Mouse (Mus musculus) ES-E14 (cell line): ENCODE data around the gene Mpnd. TPM values are rescaled to one million over a fixed set of nuclear protein-coding genes. Genes with fewer than 3 reads are reported as not detected.

Experiments
- DNase-seq: peaks from one replicate; pipeline ENCODE4 v3.0.0-alpha.2; 2013; ENCODE audit warnings: low read depth, low spot score
- H3K27ac ChIP-seq: 2 replicates; pipeline ENCODE4 v1.5.1; 2012; ENCODE audit warnings: low read depth, mild to moderate bottlenecking, low read length, moderate library complexity, mixed read lengths; ENCODE audit not compliant: poor library complexity, insufficient read depth, severe bottlenecking
- H3K36me3 ChIP-seq: 2 replicates; pipeline ENCODE4 v1.6.1; 2012; ENCODE audit warnings: mild to moderate bottlenecking, low read length, moderate library complexity, mixed read lengths; ENCODE audit not compliant: control insufficient read depth, poor library complexity, insufficient read depth, severe bottlenecking
- H3K4me1 ChIP-seq, 2 experiments: fragments of 150-350 bp in 1 of 2; sonication (generic) in 1 of 2; 2 replicates each; pipeline ENCODE4 v1.6.1; 2012; ENCODE audit warnings: low read length in 2 of 2, mild to moderate bottlenecking in 1 of 2, mixed read lengths in 1 of 2; ENCODE audit not compliant: control insufficient read depth in 2 of 2, insufficient read depth in 2 of 2, poor library complexity in 1 of 2
- H3K4me3 ChIP-seq, 2 experiments: fragments of 150-350 bp in 1 of 2; sonication (generic) in 1 of 2; 2 replicates each; pipeline ENCODE4 v1.5.1; 2012; ENCODE audit warnings: low read length in 2 of 2, low read depth in 1 of 2, mild to moderate bottlenecking in 1 of 2, mixed read lengths in 1 of 2; ENCODE audit not compliant: insufficient read depth in 1 of 2, poor library complexity in 1 of 2, severe bottlenecking in 1 of 2
- H3K9ac ChIP-seq: 2 replicates; pipeline ENCODE4 v1.6.1; 2012; ENCODE audit warnings: low read depth, mild to moderate bottlenecking, low read length, mixed read lengths; ENCODE audit not compliant: poor library complexity, insufficient read depth, severe bottlenecking
- H3K9me3 ChIP-seq: fragments of 150-350 bp; sonication (generic); 2 replicates; pipeline ENCODE4 v1.6.1; 2012; ENCODE audit warnings: low read depth, mild to moderate bottlenecking, low read length; ENCODE audit not compliant: control insufficient read depth, insufficient read depth
- CHD2 ChIP-seq: IDR thresholded peaks from 2 replicates; pipeline ENCODE4 v1.6.1; 2014; ENCODE audit warnings: mild to moderate bottlenecking, low read depth, low read length, inconsistent platforms
- HCFC1 ChIP-seq: IDR thresholded peaks from 2 replicates; pipeline ENCODE4 v1.6.1; 2012; ENCODE audit warnings: low read length, inconsistent platforms, borderline replicate concordance; ENCODE audit not compliant: insufficient read depth
- MAFK ChIP-seq: IDR thresholded peaks from 2 replicates; pipeline ENCODE4 v1.6.1; 2014; ENCODE audit warnings: mild to moderate bottlenecking, low read depth, low read length, inconsistent platforms; ENCODE audit not compliant: insufficient read depth
- ZC3H11A ChIP-seq: IDR thresholded peaks from 2 replicates; pipeline ENCODE4 v1.6.1; 2012; ENCODE audit warnings: low read depth, mild to moderate bottlenecking, inconsistent platforms, low read length, borderline replicate concordance
- ZNF384 ChIP-seq: IDR thresholded peaks from 2 replicates; pipeline ENCODE4 v1.6.1; 2012; ENCODE audit warnings: low read depth, low read length, inconsistent platforms
- in situ Hi-C, 2 experiments: fragments of 600-800 bp; cut with MboI; formaldehyde crosslinking; loops; one replicate each; pipeline ENCODE4 v1.15.1; 2025; ENCODE audit warnings: low sequenced_read_pairs in 2 of 2, inconsistent platforms in 1 of 2; ENCODE audit not compliant: unreplicated experiment in 2 of 2
- total RNA-seq: library from RNA; depleted of rRNA; stranded (reverse); fragments of 300-350 nt; gene quantifications from 2 replicates; pipeline ENCODE4 v1.2.3, GENCODE M21; 2012

Mpnd gene
- total RNA-seq, 1 experiment, result 39.0 TPM

DNA sequence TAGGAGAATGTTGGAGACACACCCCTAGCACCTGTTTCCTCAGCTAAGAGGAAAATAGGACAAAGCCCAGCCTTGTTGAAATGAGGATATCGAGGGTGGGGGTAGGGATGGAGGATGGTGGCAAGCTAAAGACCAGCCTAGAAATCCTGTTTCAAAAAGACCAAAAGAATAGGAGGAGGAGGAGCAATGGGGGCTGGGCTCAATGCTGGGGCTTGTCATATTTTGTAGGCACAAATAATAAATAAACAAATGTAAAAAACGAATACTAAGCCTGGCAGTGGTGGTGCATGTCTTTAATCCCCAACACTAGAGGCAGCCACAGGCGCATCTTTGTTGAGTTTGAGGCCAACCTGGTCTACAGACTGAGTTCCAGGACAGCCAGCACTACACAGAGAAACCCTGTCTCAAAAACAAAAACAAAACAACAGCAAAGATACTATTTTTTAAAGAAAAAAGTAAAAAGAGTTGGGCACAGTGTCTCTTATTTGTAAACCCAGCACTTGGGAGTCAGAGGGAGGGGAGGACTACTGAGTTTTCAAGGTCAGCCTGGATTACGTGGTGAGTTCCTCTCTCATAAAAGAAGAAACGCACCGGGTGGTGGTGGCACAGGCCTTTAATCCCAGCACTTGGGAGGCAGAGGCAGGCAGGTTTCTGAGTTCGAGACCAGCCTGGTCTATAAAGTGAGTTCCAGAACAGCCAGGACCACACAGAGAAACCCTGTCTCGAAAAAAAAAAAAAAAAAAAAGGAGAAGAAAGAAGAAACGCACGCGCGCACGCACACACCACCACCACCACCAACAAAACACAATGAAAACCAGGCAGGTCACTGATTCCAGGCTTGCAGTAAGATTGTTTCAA is 47.6 kb upstream of the Mpnd start:
- TF ChIP-seq ZNF384 (no peak), HCFC1 (no peak), ZC3H11A (no peak), CHD2 (no peak), MAFK (no peak)
- H3K9me3 ChIP-seq, result no peaks in the 10 kb centered on the region
- in situ Hi-C loops, result no loop called here
- H3K4me1 ChIP-seq, result peaks cover 4 to 23% of the 10 kb centered on the region in 2 experiments; a peak in 2 of 4 replicates
- no peak overlapping the region for H3K27ac ChIP-seq
- H3K9ac ChIP-seq, result peak overlapping the region; percentile 75; the same call in 1 of the 2 replicates
- H3K36me3 ChIP-seq, result peaks cover 11% of the 10 kb centered on the region
- peak overlapping the region; percentile 81 to 98 for H3K4me3 ChIP-seq
- no peak for DNase-seq

- no peak for TF ChIP-seq ZC3H11A
- no peak for TF ChIP-seq ZNF384
- TF ChIP-seq CHD2, result no peak
- TF ChIP-seq HCFC1, result no peak
- TF ChIP-seq MAFK, result no peak
- DNase-seq, result no peak
- in situ Hi-C loops, result no loop called here
- peaks cover 11% of the 10 kb centered on the region for H3K36me3 ChIP-seq
- H3K4me3 ChIP-seq, result peak overlapping the region; percentile 81 to 98
- no peak overlapping the region for H3K27ac ChIP-seq
- no peaks in the 10 kb centered on the region for H3K9me3 ChIP-seq
- H3K9ac ChIP-seq, result peak overlapping the region; percentile 75
- peaks cover 4 to 21% of the 10 kb centered on the region in 2 experiments; a peak in 3 of 4 replicates for H3K4me1 ChIP-seq
These were observed 47.0 kb upstream of the Mpnd start for GRCm38 (mm10) chr17:55958584-55958886.

GRCm38 (mm10) chr17:55958918-55959728 is 46.4 kb upstream of the Mpnd start, which contains the start of gene Yju2:
Gene Yju2, plus strand, starts transcription at chr17:55959099.
- in situ Hi-C loops, result no loop called here
- H3K4me3 ChIP-seq, result peak within 1 kb of the TSS; percentile 81 to 98
- H3K36me3 ChIP-seq, result peaks cover 11% of the 10 kb centered on the region
- DNase-seq, result peak; percentile 97
- H3K27ac ChIP-seq, result peak within 1 kb of the TSS; percentile 93
- H3K9ac ChIP-seq, result peak within 1 kb of the TSS; percentile 94
- no peaks in the 10 kb centered on the region for H3K9me3 ChIP-seq
- TF ChIP-seq CHD2 (peak; percentile 89), ZC3H11A (no peak), MAFK (no peak), HCFC1 (peak; percentile 86), ZNF384 (peak; percentile 53; the same call in 1 of the 2 replicates)
- H3K4me1 ChIP-seq, result peaks cover 4 to 16% of the 10 kb centered on the region in 2 experiments; a peak in 3 of 4 replicates

DNA sequence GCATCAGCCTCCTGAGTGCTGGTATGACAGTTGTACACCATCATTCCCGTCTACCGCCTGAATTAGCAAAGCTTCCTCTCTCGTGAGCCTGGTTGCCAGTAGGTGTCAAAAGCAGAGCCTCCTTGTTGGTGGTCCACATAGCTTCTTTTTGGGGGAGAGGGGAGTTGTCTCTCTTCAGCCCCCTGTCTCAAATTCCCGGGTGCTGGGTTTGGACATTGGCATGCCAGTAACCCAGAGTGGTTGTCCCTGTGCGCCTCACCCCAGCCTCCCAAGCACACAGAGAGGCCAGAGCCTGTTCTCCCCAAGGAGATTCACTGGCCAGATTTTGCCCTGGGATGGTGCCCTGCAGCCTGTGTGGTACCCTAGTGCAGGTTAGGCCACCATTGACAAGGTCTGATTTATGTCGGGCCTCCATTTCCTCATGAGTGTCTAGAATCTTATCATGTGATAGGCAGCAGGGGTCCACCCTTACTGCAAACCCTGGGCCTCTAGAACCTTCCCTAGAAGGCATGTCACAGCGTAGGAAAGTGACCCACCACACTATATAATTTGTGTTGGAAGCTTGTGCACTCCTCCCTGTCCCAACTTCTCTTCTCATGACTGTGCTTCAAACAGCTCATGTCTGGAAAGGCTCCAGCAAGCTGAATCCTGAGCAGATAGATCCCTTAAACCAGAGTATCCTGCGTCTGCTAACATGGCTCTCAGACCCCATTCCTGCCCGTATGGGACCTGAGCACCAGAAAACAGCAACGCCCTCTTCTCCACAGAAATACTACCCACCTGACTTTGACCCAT is 45.4 kb upstream of the Mpnd start:
- no peaks in the 10 kb centered on the region for H3K9me3 ChIP-seq
- no peak for DNase-seq
- H3K4me1 ChIP-seq, result peaks cover 4 to 15% of the 10 kb centered on the region in 2 experiments; a peak in 3 of 4 replicates
- H3K27ac ChIP-seq, result no peak overlapping the region
- peaks cover 14% of the 10 kb centered on the region for H3K36me3 ChIP-seq
- TF ChIP-seq ZNF384 (no peak), MAFK (no peak), CHD2 (no peak), ZC3H11A (no peak), HCFC1 (no peak)
- H3K4me3 ChIP-seq, result 0 out of 4 replicates have a peak overlapping the region, but pooled peaks of 1 of the 2 experiments have one; percentile 73
- H3K9ac ChIP-seq, result no peak overlapping the region
- in situ Hi-C loops, result no loop called here
